Mouse (Mus musculus) lung, postnatal 0 days (tissue): Measurements from ENCODE around the gene Tango6.
"Not testable (repeated sequence)": the region's sequence is repeated elsewhere in the genome, so short reads cannot be mapped to it uniquely, and the experiment has no call there.

Experiments used
- CTCF ChIP-seq: IDR thresholded peaks from 2 replicates; pipeline ENCODE4 v1.5.1; 2016; ENCODE audit warnings: antibody characterized with exemption, mild to moderate bottlenecking
- EP300 ChIP-seq: IDR thresholded peaks from 2 replicates; pipeline ENCODE4 v1.6.1; 2016; ENCODE audit warnings: antibody characterized with exemption, mild to moderate bottlenecking, control low read depth

DNA sequence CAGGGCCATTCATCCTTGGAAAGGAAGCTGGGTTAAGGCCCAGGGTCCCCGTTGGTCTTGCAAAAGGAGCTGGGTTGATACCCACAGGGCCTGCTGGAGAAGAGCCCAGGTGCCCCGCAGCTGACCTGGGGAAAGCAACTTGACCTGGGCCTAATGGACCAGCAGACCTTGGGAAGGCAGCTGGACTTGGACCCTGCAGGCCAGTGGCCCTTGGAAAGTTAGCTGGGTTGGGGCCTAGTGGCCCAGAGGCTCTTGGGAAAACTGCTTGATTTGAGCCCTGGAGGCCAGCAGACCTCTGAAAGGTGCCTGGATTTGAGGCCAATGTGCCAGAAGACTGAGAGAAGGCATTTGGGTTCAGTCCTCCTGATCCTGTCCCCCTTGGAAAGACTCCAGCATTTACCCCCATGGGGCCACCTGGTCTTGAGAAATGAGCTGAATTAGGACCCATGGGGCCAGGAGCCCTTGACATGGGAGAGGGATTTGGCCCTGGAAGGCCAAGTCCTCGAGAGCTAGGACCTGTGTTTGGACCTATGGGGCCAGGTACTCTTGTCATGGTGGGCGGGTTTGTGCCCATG is 202.0 kb downstream of the Tango6 start:
- TF ChIP-seq CTCF, EP300: not testable (repeated sequence)
